Mouse (Mus musculus) adrenal gland, adult (tissue): ENCODE results near the gene Igf1r.

ENCODE experiments used
- DNase-seq, 2 experiments: peaks; one replicate each; pipeline ENCODE4 v3.0.0; 2022 to 2023; ENCODE audit warnings: low spot score in 1 of 2; ENCODE audit not compliant: inconsistent age in 2 of 2

Gene Igf1r

DNA sequence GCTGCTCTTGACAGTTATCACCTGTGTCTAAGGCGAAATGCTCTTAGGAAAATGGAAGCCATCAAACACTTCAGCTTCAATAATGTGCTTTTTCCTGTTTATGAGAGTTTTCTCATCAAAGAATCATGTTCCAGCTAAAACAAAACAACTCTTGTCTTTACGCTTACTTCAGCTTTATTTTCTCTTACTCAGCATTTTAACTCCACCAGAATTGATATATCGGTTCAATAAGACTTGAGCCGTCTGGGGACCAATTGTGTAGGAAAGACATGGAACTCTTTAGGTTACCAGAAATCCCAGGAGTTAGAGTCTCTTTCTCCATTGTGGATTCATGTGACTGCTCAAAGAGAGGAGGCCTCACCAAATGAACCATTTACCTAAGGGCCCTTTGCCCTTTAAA is 158.9 kb downstream of the Igf1r start:
- DNase-seq, result no peak

DNA sequence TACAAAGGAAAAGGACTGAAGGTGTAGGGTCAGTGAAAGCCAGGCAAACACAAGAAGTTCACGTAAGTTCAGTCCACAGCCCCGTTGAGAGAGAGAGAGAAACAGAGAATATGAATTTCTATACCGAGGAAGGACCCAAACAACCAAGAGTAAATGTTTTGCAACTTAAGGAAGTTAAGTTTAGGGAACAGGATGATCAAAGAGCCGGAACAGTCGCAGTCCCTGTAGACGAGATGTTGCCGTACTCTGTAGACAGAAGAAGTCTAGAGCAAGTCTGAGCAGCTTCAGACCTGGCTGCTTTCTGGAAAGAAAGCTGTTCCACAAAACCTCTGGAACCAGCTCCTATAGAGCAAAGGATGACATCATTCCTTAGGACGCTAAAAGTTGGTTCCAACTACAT is 160.0 kb downstream of the Igf1r start:
- DNase-seq, result no peak

DNA sequence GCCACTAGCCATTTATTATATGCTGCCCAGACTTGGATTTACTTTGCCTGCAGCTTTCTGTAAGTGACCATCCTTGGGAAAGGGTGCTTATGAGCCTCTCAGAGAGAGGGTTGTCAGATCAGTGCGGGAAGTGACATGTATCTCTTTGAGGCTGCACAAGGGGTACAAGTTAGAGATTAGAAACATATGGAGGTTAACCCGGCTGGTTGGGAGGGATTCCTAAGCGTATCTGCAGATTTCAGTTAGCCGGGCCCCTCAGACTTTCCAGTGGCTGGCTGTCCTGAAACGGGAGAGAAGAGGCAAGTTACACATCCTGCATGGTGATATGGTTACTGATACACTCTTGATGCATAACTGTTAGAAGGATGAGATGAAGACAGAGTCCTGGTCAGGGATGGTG is 161.7 kb downstream of the Igf1r start:
- DNase-seq, result no peak

DNA sequence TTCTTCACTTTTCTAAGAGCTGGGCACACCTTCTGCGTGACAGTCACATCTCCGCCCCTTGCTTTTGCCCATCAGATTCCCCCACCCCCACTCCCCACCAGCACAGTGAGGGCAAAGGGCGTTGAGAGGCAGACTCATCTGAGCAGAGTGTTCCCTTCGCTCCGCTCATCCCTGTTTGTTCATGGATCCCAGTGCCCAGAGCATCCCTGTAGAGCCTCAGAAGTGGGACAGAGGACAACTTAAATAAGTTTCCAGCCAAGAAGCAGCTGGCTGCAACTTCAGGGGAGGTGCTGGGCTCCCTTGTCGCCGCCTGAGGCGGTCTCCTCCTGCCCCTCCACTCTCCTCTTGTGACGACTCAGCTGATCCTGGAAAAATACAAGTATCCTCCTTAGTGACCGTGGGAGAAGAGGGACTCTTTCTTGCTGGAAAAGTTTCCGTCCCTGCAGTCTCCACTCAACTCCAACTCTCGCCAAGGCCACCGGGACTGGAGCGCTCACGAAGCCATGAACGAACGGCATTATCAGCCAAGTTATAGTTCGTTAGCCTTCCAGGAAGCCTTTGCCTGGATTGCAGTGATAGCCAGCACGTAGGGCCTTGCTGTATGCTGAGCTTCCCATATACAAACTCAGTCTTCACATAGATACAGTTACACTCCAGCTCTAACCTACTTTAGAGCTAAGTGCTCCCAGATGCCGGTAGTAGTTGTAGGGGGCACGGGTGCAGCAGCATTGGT is 162.5 kb downstream of the Igf1r start:
- peak; percentile 37 to 82 for DNase-seq

DNA sequence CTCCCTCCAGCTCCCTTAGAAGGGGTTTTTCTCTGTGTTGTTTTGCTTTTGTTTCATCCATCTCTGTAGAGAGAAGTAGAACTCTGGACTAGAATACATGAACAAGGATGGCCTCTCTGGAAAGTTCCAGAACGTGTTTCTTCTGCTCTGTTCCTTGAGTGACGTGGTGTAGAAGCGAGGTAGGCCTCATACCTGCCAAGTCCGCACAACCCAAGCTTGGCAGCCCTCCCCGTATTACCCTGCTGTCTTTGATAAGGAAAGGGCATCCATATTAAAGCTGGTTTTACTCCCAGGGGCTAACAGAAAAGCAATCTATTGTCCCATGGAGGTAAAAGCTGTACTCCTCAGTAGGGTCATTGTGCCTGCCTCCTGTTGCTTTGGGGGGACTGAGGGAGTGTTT is 164.9 kb downstream of the Igf1r start:
- no peak for DNase-seq

DNA sequence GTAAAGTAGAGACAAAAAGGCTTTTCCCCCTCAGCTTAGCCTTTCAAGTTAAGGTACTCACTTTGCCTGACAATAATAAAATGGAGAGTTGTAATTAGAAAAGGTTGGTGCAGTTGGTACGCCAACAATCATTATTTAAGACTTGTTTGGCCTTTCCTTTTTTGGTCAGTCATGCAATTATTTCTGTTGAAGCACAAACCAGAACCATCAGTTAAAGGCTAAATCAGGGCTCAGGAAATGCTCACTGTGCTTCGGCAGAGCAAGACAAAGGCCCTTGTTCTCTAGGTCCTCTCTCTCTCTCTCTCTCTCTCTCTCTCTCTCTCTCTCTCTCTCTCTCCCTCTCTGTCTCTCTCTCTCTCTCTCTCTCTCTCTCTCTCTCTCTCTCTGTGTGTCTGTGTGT is 165.4 kb downstream of the Igf1r start:
- no peak for DNase-seq

DNA sequence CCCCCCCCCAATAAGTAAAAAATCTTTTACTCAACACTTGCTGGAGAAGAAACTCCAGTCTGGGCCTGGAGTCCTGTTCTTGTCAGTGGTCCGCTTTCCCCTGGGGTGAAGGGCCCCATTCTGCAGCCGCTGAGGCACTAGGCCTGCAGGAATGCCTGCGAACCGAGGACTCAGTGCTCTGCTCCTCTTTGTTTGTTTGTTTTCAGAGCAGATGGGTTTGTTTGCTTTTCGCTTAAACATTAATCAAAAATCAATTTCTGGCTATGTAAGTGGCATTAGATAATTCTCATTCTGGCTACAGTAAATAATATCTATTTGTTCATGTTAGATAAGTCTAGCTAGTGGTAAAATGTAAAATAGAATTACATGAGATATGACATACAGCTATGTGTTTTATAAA is 167.0 kb downstream of the Igf1r start:
- DNase-seq, result no peak

DNA sequence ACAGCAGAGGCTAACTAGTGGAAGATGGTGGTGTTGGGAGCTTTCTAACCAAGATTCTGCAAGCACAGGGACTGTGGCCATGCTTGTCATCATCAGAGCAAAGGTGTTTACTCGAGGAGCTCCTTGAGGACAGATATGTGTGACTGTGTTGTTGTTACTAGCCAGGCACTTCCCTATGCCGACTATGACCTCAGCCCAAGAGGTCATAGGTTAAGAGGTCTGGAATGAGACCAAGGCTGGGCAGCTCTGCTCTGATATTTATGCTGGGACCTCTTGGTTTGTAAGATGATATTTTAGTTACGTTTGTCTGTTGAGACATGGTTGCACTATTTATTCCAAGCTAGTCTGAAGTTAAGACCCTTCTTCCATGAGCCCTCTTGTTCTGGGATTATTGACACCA is 169.8 kb downstream of the Igf1r start:
- peak in 1 of 2 experiments; percentile 52 for DNase-seq

DNA sequence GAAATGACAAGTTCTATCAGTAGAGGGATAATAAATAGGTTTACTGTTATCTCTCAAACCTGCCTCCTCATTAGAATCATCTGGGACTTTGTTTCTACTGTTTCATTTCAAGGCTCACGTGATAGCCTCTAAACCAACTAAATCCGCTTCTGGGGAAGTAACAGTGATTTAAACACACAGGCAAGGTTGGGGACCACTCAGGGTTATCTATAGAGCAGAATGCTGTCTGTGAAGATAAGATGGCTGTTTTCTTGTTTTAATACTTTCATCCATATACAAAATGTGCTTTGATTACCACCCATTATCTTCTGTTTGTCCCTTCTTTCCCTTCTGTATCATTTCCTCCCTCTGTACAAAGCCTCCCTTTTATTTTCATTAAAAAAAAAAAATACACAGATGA is 172.7 kb downstream of the Igf1r start:
- DNase-seq, result no peak

DNA sequence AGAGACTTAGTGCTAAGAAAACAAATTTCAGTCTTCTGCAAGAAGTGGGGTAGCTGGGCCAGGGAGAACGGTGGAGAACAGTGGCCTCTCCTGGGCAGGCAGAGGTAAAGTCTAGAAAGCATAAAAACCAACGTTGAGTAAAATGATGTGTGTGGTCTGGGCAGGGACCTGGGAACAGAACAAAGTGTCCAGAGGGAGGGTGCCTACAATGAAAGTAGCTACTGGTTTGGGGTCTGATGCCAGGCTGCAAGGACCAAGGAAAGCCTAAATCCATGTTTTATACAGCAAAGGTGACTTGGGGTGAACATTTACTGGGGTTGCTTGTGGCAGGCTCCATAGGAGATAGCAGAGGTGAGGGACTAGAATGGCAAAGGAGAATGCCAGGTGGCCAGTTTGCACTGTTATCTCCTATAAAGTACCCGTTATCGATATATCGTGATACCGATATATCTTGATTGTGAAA is 175.2 kb downstream of the Igf1r start:
- peak; percentile 64 to 83 for DNase-seq

DNA sequence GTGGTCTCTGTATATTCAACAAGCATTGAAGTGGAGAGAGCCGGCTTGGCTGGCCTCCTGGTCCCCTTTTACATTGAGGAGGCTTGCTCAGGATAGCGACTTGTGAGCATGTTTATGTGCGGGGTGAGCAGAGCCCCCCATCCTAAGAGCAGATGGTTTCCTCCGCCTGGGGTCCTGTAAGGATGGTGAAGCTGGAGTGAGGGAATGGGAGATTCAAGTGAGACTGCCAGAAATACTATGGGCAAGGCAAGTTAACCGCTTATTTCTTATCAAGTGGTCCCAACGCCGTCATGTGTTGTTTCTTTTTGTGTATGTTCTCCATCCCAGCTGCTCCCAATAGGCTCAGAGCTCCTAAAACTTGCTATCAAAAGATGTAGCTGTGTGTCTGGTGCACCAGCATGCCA is 175.6 kb downstream of the Igf1r start:
- DNase-seq, result peak in 1 of 2 experiments; percentile 68

DNA sequence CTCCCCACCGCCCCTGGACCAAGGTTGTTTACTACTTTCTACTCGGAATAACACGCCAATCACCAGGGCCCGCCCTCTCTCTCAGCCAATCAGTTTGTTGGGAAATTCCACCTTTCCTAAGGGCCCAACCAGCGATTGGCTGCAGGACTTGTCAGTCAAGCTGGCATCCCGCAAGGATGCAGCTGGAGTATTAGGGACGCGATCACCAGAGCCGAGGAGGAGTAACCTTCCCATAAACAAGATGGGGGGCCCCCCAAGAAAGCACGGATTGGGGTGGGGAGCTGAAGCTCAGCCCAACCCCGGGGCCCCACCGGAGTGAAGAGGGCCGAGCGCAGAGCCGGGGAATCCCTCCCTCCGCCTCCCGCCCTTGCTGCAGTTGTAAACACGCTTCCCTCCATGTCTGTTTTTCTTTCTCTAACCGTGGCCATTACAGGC is 176.5 kb downstream of the Igf1r start:
- peak; percentile 98 to 100 for DNase-seq

DNA sequence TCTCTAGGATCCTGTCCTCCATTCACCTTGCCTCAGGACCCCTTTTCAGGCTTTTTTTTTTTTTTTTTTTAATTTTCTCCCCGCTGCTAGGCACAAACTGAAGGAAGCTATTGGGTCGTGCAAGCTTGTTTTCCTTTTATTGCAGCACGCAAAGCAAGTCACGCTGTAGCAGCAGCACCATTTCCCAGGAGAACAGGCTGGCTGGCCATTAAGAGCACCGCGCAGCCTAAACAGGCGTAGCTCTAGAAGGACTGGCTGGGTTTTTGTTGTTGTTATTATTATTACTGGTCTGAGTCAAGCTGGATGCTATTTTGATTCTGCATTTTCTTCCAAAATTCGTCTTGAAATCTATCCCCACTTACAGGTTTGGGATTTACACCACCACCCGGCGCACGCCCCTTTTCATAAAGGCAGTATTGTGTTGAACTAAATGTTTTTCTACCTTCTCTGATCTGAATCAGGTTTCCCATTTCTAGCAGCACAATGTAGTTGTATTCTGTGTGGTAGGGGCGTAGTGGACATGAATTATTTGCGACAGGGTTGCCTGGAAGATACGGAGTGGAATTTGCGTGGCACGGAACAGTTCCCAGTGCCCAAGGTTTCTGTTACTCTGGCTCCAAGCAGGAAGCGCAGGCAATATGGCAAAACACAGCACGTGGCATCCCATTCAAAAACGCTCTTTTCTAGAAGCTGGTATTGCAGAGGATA is 177.1 kb downstream of the Igf1r start:
- DNase-seq, result peak; percentile 90 to 97

DNA sequence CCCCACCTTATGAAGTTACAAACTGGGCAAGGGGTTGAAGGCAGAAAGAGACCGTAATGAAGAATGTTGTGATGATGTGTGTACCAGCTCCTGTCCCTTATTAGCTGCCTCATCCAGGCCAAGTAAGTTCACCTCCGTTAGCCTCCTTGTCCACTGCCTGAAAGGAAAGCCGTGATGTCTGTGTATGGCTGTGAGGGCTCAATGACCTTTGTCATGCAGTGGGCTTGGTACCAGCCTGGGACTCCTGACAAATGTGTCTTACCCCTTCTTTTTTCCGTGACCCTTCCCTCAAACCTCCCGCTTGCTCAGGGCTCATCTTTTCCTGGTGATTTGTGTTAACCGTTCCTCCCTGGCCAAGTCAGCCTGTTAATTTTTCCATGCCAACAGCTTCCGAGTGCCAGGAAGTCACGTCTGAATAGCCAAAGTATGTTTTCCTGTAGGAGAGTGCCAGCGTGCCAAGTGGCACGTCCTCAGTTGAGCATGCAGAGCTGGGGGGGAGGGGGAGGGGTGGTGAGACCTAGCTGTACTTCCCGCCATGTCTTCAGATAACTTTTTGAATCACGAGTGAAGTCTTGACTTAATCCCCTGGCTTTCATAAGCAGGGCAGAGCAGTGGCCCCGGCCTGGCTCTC is 178.4 kb downstream of the Igf1r start:
- no peak for DNase-seq

DNA sequence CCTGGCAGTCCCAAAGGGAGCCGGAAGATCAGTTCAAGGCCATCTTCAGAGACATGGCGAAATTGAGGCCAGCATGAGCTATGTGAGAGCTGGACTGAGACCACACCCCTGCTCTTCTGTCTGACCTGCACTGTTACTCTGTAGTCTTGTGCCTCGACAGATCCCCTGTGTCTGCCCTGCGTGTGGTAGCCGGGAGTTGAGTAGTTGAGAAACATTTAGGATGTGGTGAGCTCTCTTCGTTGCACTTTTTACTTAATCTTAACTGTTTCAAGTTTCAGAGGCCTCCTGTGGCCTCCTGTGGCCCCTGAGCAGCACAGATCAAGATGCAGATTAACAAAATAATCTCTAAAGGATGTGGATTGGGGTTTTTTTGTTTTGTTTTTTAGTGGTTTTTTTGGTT is 181.1 kb downstream of the Igf1r start:
- no peak for DNase-seq

DNA sequence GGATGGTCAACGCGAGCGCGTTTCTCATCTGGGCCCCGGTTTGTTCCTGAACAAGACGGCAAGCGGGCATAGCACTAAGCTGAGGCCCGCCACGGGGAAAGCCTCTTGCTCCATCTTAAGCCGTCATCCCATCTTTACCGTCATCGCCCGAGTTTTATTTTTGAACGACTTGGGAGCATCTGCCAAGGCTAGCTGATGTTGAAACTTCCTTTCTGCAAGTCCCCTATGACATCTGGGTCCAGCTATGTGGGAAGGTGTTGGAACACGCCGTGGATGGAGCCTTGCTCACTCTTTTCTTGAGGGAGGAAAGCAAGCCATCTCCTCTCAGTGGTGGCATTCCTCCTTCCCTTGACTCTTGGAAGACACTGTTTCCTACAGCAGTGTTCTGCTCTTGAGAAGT is 182.3 kb downstream of the Igf1r start:
- DNase-seq, result peak in 1 of 2 experiments; percentile 56

DNA sequence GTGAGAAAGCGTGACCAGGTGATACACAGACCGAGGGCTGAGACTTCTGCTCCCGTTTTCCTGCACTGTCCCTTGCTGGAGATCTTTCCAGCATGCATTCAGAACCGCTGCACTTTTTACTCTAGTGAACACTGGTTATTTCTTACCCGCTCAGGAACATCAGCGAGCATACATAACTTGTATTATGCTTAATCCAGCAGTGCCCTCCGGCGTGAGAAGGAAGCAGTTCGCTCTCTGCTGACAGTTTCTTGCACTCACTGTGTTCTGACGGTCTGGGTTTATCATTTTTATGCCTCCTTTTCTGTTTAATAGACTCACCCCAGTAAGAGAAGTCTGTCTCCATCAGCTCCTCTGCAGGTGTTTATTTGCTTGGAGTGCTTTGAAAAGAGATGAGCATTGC is 183.4 kb downstream of the Igf1r start:
- DNase-seq, result no peak

DNA sequence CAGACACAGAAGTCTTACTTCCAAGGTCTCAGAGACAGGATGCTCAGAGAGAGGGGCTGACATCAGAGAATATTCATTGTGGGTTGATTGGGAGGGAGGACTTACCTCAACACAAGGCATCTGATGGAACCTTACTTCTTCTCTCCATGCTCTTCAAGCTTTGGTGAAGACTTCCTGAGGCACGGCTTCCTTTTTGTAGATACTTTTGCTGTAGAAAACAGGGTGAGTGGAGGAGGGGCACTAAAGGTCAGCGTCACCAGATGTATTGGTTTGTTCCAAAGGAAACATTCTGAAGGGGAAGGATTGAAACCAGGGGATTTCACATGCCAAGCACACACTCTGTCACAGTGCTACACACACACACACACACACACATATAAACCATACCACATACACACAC is 186.8 kb downstream of the Igf1r start:
- no peak for DNase-seq

DNA sequence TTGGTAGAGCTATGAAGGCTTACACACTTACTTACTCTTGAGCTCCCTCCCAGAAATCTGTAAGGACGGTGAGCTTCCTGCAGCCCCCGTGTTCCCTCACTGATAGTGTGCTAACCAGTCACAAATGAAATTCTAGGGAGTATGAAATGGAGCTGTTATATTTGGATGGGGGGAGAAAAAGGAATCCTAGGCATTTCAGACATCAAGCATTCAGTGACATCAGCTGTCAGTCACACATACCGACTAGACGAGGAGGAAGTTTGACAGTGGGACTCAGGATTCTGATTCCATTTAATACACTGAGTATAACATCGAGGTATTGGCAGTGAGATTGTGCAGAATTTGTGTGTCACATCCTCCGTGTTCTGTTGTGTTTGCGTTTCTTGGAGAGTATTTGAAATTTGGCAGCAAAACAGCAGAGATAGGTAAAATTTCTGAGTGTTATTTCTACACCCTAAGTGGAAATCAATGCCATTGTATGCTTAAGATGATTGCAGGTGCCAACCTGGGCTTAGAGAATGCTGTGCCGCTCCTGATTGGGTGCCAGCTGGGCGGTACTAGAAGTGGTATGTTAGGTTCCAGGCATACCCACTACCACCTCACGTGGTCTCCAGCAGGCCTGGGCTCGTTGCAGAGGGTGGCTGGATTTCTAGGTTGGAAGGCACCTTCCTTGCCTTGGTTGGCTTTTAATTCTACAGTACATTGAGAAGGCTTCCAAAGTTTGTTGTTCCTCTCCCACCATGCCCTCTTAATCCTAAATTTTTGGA is 187.6 kb downstream of the Igf1r start:
- DNase-seq, result no peak

DNA sequence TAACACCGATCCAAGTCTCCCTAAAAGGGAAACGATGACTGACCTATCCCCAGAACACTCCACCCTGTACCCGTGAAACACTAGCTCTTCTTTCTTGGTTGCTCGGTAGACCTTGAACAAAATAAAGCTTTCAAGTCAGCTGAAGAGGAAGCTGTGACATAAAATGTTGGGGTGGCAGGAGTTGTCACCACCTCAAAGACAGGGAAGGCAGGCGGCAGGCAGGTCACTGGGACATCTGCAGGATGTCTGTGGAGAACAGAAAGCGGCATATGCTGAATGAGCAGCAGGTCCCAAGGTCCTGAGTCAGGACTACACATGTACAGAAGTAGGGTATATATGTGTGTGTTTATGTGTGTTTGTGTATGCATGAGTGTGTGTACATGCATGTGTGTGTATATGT is 191.6 kb downstream of the Igf1r start:
- no peak for DNase-seq

DNA sequence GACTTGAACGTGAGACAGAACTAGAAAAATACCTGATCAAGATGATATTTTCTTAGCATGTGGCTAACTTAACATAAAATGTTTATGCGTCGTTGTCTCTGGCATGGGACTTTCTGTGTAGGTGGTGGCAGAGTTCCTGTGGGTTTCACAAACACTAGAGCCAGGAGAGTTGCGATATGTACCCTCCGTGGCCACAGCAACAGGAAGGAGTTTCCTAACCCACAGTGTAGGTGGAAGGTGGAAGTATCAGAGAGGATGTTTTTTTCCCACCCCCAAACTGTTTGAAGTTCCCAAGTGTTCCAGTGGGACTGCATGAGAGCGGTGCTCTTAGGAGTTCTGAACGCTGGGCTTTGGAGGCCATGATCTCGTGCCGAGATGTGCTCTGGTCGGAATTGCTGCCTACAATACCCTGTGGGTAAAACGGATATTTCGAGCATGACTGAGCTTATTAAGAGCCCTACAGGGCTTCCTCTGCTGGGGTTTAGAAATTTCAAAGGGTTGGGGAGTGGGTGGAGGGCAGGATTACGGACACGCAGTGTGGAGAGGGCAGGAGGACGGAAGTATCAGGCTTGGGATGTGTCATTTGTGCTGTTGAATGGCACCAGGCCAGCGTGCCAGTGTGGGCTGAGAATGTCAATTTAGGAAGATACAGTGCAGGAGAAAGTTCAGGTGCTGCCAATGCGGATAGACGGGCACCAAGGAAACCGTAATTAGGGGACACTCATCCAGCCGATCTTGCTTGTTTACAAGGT is 195.8 kb downstream of the Igf1r start:
- DNase-seq, result no peak
